Mouse (Mus musculus): ENCODE data around the gene Tmem265. TPM values are rescaled to one million over a fixed set of nuclear protein-coding genes. Genes with fewer than 3 reads are reported as not detected.
A peak's percentile ranks its signal among the peaks of the same experiment; 100 is the strongest.

Gene Tmem265
- total and polyA plus RNA-seq, 3 experiments: not detected

GRCm38 (mm10) chr7:127583260-127583659 is 22.1 kb downstream of the Tmem265 start:
- peaks cover 3% of the 10 kb centered on the region for H3K4me1 ChIP-seq (ENCODE audit: control insufficient read depth, insufficient read depth, low read length)
- H3K79me2 ChIP-seq (replicated peaks; ENCODE audit: control insufficient read depth, insufficient read depth, low read length): no peaks in the 10 kb centered on the region
- H3K36me3 ChIP-seq (ENCODE audit: control insufficient read depth, insufficient read depth, low read length): no peaks in the 10 kb centered on the region
- H3K4me3 ChIP-seq: no peak overlapping the region
- intact Hi-C loops (cut with DNase I): no loop called here
- TF ChIP-seq CTCF (IDR thresholded peaks at IDR 0.05) (no peak), EP300 (IDR thresholded peaks at IDR 0.05; ENCODE audit: insufficient read depth, low read depth, low read length) (no peak), POLR2A (IDR thresholded peaks at IDR 0.05; ENCODE audit: insufficient read depth, low read depth, low read length) (no peak)
- no peak overlapping the region for H3K9ac ChIP-seq (ENCODE audit: low read depth, low read length)
- H3K27ac ChIP-seq: no peak overlapping the region
- DNase-seq: no peak
- no peaks in the 10 kb centered on the region for H3K27me3 ChIP-seq (ENCODE audit: control insufficient read depth, insufficient read depth, low read length)
- 91% methylated on average over 6 of the region's 6 CpGs for WGBS

DNA sequence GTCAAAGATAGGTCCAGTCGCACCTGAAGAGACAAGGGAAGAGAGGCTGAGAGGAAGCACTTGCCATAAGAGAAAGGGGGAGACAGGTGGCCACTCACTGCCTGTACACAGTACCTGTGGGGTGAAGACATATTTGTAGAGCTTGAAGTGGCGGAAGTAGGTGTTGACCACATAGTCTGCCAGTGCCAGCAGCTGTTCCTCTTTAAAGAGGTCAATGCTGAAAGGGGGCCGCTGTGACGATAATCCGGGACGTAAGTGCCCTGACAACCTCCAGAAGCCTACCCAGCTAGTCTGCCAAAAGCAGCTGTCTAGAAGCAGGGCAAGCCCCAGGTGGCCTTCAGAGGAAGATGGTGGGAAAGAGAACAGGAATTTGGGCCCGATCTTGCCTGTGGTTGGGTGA is 23.8 kb downstream of the Tmem265 start:
- DNase-seq: no peak
- Histone ChIP-seq H3K4me1 (ENCODE audit: control insufficient read depth, insufficient read depth, low read length) (peaks cover 8% of the 10 kb centered on the region), H3K9ac (ENCODE audit: low read depth, low read length) (no peak overlapping the region), H3K36me3 (ENCODE audit: control insufficient read depth, insufficient read depth, low read length) (no peaks in the 10 kb centered on the region), H3K27me3 (ENCODE audit: control insufficient read depth, insufficient read depth, low read length) (no peaks in the 10 kb centered on the region), H3K27ac (no peak overlapping the region), H3K4me3 (no peak overlapping the region), H3K79me2 (replicated peaks; ENCODE audit: control insufficient read depth, insufficient read depth, low read length) (no peaks in the 10 kb centered on the region)
- 77% methylated on average over 7 of the region's 7 CpGs for WGBS
- TF ChIP-seq EP300 (IDR thresholded peaks at IDR 0.05; ENCODE audit: insufficient read depth, low read depth, low read length) (no peak), POLR2A (IDR thresholded peaks at IDR 0.05; ENCODE audit: insufficient read depth, low read depth, low read length) (no peak), CTCF (IDR thresholded peaks at IDR 0.05) (no peak)
- intact Hi-C loops (cut with DNase I): loop anchor here (5.0 kb wide), 3 partner anchors 73 to 182 kb away; partner anchors contain the start of genes Bcl7c, Orai3 and Srcap

GRCm38 (mm10) chr7:127586149-127586548 is 25.0 kb downstream of the Tmem265 start:
- Histone ChIP-seq H3K4me1 (ENCODE audit: control insufficient read depth, insufficient read depth, low read length) (peaks cover 8% of the 10 kb centered on the region), H3K79me2 (replicated peaks; ENCODE audit: control insufficient read depth, insufficient read depth, low read length) (no peaks in the 10 kb centered on the region), H3K27ac (no peak overlapping the region), H3K9ac (ENCODE audit: low read depth, low read length) (no peak overlapping the region), H3K36me3 (ENCODE audit: control insufficient read depth, insufficient read depth, low read length) (no peaks in the 10 kb centered on the region), H3K4me3 (no peak overlapping the region), H3K27me3 (ENCODE audit: control insufficient read depth, insufficient read depth, low read length) (no peaks in the 10 kb centered on the region)
- TF ChIP-seq CTCF (IDR thresholded peaks at IDR 0.05) (no peak), POLR2A (IDR thresholded peaks at IDR 0.05; ENCODE audit: insufficient read depth, low read depth, low read length) (no peak), EP300 (IDR thresholded peaks at IDR 0.05; ENCODE audit: insufficient read depth, low read depth, low read length) (no peak)
- WGBS: 69% methylated on average over 6 of the region's 6 CpGs
- no peak for DNase-seq
- intact Hi-C loops (cut with DNase I): loop anchor here (5.0 kb wide), 3 partner anchors 74 to 181 kb away; partner anchors contain the start of genes Bcl7c, Orai3 and Srcap

GRCm38 (mm10) chr7:127587196-127587595 is 26.0 kb downstream of the Tmem265 start:
- no peak for DNase-seq
- H3K36me3 ChIP-seq (ENCODE audit: control insufficient read depth, insufficient read depth, low read length): no peaks in the 10 kb centered on the region
- peak overlapping the region; percentile 75; the same call in 1 of the 2 replicates for H3K27ac ChIP-seq
- H3K79me2 ChIP-seq (replicated peaks; ENCODE audit: control insufficient read depth, insufficient read depth, low read length): no peaks in the 10 kb centered on the region
- H3K9ac ChIP-seq (ENCODE audit: low read depth, low read length): no peak overlapping the region
- WGBS: 62% methylated on average over 5 of the region's 5 CpGs
- H3K4me3 ChIP-seq: no peak overlapping the region
- intact Hi-C loops (cut with DNase I): loop anchor here (5.0 kb wide), 3 partner anchors 75 to 180 kb away; partner anchors contain the start of genes Bcl7c, Orai3 and Srcap
- TF ChIP-seq EP300 (IDR thresholded peaks at IDR 0.05; ENCODE audit: insufficient read depth, low read depth, low read length): no peak
- TF ChIP-seq CTCF (IDR thresholded peaks at IDR 0.05): no peak
- no peak for TF ChIP-seq POLR2A (IDR thresholded peaks at IDR 0.05; ENCODE audit: insufficient read depth, low read depth, low read length)
- H3K27me3 ChIP-seq (ENCODE audit: control insufficient read depth, insufficient read depth, low read length): no peaks in the 10 kb centered on the region
- H3K4me1 ChIP-seq (ENCODE audit: control insufficient read depth, insufficient read depth, low read length): peaks cover 8% of the 10 kb centered on the region

DNA sequence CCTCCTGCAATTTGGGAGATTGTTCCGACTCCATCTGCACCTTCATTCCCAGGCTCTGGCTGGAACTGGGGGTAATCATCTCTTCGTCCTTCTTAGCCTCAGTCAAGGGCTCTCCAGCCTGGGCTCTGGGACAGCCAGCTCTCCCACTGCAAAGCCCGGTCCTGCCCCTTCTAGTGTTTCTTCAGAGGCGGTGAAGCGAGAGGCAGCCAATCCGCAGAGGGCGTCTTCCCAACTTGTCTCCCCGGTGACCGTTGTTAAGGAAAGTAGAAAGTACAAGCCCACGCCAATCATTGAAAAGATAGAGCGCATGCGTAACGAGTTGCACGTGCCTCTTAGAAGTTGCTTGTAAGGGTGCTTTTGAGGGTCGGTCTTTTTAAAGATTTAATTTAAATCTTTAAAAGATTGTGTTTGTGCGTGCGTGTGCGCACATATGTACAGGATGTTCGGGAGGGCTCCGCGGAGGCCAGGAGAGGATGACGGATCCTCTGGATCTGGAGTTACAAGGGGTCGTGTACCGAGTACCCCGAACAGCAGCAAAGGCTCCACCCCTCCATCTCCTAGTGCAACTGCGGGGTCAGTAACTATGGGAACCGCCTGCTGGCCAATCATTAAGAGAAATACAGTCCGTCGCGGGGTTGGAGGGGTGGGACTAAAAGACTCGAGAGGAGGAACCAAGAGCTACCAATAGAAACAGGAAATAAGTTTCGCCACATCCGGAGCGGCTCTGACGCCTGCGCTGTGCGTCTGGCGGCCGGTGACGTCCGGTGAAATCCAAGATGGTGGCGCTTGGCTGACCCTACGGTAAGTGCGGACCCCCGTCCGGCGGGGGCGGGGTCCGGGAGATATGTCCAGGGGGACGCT is 27.1 kb downstream of the Tmem265 start, which contains the start of the genes Ccdc189 and Rnf40:
Gene Ccdc189, minus strand, starts transcription at position 585 of the 861 bp plus-strand sequence.
Gene Rnf40, plus strand, starts transcription at position 757 of the 861 bp plus-strand sequence.
- under 1% methylated on average over 50 of the region's 50 CpGs for WGBS
- H3K36me3 ChIP-seq (ENCODE audit: control insufficient read depth, insufficient read depth, low read length): no peaks in the 10 kb centered on the region

More for the DNA sequence above, 27.1 kb downstream of the Tmem265 start, which contains the start of the genes Ccdc189 and Rnf40:
- Histone ChIP-seq H3K79me2 (replicated peaks; ENCODE audit: control insufficient read depth, insufficient read depth, low read length) (no peaks in the 10 kb centered on the region), H3K9ac (ENCODE audit: low read depth, low read length) (peak within 1 kb of the TSS; percentile 72), H3K27ac (peak within 1 kb of the TSS; percentile 75), H3K4me3 (peak within 1 kb of the TSS; percentile 96), H3K4me1 (ENCODE audit: control insufficient read depth, insufficient read depth, low read length) (peaks cover 8% of the 10 kb centered on the region), H3K27me3 (ENCODE audit: control insufficient read depth, insufficient read depth, low read length) (no peaks in the 10 kb centered on the region)
- TF ChIP-seq POLR2A (IDR thresholded peaks at IDR 0.05; ENCODE audit: insufficient read depth, low read depth, low read length) (peak; percentile 78), CTCF (IDR thresholded peaks at IDR 0.05) (no peak; the same call in 1 of the 2 replicates), EP300 (IDR thresholded peaks at IDR 0.05; ENCODE audit: insufficient read depth, low read depth, low read length) (peak; percentile 49; the same call in 1 of the 2 replicates)
- DNase-seq: peak; percentile 89 to 96
- intact Hi-C loops (cut with DNase I): loop anchor here (2.0 to 5.0 kb wide), 4 partner anchors 15 to 179 kb away; partner anchors contain the start of genes Bcl7c, Orai3, Phkg2 and Srcap

Data from heart, adult 2 months (tissue).